Mouse (Mus musculus): ENCODE results near the gene Tpo.

Gene Tpo

DNA sequence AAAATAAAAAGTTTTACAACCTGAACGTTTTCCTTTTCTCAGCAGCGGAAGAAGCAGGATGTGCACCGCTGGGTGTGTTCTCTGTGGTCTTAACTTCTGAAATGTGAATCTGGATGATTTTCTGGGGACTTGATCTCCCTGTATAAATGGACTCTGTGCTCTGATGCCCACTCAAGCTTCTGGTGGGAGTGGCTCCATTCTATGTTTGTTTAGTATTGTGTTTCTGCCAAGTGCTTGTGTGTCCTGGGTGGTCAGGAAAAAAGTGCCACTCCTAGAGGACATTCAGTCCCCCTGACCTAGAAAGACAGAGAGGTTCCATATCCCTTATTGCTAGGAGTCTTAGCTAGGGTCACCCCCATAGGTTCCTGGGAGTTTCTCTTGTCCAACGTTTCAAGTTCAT, at the start of gene Tpo:
Gene Tpo (minus strand): TSS at position 101 of the 400 bp plus-strand sequence.
- no peak for DNase-seq

DNA sequence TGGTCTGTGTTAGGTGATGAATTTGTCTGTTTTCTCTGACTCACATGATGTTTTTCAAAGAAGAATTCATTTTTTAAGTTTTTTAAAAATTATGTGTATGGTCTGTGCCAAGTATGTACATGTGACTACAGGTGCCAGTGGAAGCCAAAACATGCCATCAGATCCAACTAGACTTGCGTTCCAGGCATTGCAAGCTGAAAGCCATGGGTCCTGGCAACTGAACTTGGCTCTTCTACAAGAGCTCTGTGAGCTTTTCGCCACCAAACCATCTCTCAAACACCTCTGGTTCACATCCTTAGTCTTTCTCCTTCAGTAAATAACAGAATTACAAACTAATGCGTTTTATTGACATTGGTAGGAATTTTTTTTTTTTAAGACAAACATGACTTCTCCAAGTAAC, 49.3 kb upstream of the Tpo start:
- peak; percentile 59 to 65 for DNase-seq

DNA sequence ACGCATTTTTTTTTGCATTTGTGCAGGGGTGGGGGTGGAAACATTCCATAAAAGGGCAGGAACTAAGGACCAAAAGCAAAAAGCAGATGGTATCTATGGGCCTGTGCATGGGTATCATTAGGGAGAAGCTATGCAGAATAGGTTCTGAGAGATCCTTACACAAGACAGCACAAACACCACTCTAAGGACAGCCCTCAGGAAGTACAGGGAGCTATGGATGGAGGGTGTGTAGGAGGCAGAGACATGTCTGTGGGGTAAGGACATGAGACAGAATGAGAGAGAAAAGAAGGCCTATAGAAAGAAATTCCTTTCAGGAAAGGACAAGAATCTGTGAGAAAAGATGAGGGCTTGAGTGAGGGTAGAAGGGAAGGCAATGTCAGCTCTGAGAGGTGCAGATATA, 47.2 kb upstream of the Tpo start:
- DNase-seq = no peak

DNA sequence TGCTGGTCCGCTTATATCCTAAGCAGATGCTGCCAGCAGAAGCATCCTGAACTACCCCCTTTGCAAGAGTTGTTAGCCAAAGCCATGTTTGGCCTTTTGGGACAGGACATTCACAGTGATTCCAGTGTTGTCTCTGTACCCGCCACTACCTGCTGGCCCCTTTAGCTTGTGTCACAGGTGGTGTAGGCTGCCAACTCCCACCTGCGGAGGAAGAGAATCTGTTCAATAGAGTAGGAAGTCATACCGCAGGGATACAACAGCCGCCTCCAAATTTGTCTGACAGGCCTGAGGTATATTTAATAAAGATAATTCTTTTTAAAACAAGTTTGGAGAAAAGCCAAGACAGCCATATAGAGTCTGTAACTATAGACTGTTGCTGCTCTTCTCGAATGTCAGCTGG, 45.5 kb upstream of the Tpo start:
- DNase-seq = peak; percentile 66 to 76

DNA sequence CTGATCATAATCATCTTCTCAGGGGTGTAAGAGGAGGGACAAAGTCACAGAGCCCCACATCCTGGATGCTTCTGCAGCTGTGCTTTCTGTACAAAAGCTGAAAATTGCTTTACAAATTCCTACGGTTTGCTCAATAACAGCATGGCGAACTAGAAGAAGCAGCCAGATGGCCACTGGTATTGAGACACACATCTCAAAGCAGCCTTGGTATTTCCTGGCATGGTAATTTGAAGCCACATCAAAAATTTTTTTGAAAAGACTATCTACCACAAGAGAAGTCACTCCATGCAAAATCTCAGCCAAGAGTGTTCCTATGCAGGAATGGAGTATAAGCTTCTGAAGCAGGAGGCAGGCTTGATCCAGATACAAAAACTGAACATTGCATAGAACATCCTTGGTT, 45.1 kb upstream of the Tpo start:
- no peak for DNase-seq

DNA sequence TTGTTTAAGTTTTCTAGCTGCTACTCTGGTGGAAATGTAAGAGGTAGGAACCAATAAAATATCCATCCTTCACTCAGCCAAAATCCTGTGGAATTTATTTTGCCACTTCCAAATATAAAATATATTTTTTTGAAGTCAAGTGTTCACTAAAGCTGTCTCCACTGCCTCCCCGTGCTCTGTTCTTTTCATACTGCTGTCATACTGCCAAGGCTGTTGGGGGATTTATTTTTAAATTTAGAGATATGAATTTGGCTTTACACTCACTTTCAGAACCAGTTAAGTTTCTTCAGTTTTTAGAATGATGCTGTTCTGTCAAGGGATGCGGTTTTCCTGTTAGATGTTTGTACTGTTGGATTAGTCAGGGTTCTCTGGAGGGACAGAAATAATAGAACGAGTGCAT, 36.1 kb upstream of the Tpo start:
- DNase-seq = no peak

DNA sequence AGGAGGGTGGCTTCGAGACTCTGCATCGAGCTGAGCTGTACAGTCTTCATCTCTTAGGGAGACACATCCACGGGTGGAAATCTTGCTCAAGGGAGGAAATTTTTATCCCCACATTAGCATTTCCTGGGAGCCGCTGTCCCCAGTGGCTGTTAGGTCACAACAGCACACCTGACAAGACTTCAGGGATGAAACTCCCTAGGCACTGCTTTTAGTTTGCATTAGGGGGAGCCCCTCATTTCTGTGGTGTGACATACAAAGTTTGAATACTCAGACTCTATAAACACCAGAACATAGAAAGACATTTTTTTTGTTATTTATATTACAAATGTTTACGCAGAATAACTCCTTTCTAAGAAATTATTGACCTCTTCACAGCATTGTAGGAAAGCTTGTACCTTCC, 32.1 kb upstream of the Tpo start:
- no peak for DNase-seq

DNA sequence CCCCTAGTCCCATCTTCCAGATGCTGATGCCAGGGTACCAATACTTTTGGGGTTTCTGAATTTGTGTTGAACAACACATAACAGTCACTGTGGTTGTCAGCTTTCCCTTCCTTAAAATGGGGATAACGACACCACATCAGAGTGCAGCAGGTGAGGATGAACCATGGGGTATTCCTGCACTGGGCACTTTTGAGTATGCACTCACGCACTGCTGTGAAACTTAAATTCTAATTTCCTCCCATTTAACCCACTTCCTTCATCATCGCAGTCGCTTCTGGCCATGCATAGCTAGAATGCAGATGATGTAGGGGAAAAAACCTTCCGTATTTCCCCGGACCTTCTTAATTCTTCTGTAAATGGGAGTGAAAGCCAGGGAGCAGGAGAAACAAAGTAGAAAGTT, 31.6 kb upstream of the Tpo start:
- no peak for DNase-seq

DNA sequence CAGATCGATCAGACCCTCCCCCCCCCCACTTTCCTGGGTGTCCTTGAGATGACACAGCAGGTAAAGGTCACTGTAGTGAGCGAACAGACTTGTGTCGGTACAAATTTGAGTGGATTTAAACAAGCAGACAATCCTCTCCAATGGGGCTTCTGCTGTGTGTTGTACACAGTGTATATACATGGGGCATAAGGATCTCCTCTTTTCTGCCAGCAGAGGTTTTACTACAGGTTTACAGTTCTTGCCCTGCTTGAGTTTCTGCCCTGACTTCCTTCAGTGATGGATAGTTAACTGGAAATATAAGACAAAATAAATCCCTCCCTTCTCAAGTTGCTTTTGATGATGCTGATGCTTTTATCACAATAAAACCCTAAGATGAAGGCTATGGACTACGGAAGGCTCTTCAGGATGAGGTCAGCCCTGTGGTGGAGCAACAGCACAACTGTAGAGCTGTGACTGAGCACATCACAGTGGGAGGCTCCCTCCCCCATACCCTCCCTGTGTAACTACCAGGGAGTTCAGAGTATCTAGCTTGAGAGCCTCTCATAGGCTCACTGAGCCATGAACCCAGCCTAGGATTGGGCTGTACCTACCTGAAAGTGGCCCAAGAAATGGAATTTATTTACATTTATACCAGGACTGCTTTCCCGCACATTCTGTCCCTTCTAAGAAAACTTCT, 29.4 kb upstream of the Tpo start:
- DNase-seq = no peak

DNA sequence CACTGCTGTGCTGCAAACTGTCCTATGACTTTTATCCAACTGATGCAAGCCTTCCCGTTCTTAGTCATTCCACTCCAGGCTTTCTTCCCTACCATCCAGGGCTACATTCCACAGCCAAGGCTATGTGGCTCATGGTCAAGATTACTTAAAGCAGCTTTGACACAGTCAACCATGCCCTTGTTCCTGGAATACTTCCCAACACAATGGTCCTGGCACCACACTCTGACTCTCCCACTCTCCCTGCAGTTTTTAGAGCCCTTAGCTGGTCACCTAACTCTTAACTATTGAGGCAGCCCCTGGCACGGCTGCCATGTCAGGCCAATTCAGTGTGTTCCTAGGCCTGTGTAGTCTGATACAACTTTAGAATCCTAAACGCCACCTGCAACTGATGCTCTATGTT, 28.1 kb upstream of the Tpo start:
- peak; percentile 69 to 74 for DNase-seq

DNA sequence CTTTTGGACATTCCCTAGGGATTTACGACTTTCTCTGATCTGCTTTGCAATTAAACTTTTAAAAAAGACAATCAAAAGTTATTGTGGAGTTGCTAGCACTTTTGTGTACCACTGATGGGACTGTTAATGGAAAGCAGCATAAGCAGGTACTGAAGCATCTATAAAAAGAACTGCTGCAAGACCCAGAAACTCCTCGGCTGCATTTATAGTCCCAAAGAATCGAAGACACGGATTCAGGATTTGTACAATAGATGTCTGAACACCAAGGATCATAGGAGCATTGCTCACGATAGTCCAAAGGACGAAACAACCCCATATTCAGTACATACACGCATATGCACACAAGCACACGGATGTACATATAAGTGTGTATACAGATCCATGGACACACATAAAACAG, 27.4 kb upstream of the Tpo start:
- no peak for DNase-seq

DNA sequence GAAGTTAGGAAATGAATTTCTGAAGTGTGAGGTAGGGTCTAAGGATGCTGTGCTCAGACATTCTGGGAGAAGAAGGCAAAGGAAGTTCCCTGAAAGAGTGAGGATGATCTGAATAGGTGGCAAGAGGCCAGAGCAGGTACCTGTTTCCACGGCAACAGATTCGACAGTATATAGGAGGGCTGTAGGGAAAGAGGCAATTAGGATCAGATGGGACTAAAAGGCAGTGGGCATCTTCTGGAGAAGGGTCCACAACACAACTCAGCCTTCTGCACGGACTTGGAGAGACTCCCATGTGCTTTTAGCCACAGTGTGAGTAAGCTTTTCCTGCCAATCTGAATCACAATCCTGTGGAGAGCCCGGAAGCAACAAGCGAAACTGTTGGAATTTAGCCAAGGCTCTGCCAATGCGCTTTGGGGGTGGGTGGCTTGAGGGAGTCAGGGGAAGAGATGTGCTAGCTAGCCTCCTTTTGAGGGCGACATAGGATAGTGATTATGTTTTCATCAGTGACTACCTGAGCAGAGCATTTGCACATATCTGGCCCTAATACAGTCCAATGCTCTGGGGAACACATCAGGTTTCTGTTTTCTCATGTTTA, 21.8 kb upstream of the Tpo start:
- peak; percentile 57 to 66 for DNase-seq

DNA sequence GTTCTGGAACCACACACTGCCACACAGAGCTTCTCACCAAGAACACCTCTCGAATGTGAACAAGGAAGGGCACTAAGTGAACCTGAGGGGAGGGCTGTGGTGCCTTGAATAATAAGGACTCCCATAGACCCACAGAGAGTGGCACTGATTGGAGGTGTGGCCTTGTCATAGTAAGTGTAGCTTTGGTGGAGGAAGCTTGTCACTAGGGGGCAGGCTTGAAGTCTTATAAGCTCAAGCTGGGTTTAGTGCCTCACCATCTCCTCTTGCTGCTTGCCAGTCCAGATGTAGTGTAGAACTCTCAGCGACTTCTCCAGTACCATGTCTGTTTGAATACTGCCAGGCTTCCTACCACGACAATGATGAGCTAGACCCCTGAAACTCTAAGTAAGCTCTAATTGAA, 9.7 kb upstream of the Tpo start:
- DNase-seq = peak; percentile 44 to 45

DNA sequence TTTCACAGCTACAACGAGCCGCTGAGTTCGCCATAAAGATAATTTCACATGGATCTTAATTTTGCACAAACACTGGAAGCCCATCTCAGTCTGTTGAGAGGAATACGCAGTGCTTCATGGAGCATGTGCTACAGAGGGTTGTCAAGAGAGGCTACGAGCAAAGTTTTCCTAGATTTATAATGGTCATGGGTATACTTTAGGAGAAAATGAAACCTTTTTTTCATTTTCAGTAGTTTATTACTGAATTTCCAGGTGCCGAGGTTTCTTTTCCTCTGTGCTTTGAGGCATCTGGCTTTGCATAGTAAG, 3.1 kb downstream of the Tpo start:
- no peak for DNase-seq

DNA sequence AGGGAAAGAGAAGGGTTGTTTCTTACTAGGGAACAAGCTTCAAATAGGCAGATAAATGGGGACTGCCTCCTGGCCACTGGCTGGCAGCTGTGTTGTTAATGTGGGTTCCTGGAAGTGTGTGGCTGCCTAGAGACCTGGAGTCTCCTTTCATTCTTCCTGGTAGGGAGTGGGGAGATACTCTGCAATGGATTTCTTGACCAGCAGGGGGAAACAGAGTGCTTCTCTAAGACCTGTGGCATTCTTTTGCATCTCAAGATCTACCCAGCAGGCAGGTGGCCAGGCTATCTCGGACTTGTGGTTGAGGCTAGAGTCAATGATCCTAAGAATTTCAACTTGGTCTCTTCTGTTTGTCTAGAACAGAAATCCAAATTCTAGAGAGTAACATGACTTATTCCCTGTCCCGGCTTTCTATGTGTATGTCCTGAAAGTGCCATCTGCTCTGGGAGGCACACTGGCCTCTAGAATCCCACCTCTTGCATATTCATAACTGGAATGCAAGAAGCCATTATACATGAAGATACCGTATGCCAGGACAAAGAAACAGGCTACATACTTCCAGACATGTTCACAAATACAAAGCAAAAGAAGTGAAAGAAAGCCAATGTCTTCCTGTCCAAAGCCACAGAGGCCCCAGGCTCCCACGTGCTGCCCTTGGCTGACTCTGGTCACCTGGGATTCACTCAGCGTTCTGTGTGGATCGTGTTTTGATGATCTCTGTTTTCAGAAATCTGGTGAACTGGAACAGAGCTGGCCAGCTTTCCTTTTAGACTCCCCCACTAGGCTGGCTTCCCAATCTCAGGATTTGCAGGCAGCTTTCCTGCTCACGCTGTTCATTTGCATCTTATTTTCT, 3.6 kb downstream of the Tpo start:
- DNase-seq = peak; percentile 90 to 93

DNA sequence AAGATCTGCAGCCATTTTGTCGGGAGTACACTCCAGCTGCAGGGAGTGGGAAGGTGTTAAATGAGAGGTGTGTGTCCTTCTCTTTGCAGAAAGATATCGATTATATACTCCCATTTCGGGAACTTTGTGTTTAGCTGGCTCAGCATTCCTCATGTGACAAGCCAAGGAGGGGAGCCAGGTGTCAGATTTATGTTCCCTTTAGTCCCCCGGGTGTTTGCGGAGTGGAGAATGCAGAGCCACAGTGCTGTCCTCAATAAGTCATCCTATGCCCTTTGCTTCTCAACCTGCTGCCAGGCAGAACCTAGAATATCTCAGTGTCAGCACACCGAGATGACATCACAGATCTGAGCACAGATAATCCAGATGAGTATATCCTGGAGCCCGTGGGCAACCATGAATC, 10.1 kb downstream of the Tpo start:
- DNase-seq = no peak

DNA sequence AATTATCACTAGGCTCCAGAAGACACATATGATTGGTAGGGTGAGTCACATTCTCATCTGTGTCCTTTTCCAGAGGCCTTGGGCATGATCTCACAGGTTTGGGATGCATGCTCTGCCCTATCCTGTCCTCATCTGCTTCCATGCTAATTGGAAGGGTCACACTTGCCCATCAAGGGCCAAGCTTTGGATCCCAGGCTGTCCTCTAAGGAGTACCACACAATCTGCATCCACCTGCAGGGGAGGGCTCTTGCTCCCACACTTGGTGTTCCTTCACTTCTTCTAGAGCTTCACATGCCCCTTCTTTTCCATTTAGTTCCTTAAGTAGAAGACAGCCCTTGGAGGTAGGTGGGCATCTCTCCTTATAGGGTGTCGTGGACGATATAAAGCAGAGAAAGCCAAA, 20.2 kb downstream of the Tpo start:
- no peak for DNase-seq

DNA sequence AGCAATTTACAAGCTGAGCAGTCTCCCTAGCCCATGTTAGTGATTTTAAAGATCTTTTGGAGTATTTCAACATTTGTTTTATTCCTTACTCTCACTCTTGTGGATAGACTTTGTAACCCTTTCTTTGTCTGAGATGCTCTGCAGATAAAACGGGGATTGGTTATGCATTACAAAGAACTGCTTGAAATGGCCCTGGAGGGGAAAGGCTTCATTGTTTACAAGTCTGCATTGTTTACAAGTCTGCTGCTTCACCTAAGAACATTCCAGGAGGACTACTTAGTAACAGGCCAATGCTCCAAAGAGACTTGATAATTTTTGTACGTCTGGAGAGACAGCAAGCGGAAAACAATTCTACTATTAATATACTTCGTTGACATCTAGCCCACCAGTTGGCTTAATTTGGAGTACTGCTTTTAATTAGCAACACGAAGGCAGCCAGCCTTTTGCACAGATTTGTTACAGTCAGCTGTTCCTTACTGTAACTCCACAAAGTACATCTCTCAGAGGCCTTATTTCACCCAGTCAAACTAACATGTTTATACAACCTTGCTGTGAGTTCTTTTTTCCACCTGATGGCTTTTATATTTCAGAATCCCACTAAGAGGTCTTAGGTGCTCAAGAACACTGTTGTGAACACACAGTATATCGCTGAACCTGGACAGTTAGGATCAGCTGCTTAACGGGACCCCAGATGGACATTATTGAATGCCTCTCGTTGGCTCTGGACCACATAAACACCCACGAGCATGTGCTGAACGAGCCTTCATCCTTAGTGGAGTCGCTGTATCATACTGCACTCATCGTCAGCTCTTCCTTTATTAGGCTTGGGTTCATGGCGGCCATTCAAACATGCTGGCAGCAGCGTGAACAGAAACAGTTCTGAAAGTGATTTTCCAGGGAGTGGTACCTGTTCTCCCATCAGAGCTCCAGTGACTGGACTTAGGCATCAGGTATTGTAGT, 22.5 kb downstream of the Tpo start:
- DNase-seq = no peak

DNA sequence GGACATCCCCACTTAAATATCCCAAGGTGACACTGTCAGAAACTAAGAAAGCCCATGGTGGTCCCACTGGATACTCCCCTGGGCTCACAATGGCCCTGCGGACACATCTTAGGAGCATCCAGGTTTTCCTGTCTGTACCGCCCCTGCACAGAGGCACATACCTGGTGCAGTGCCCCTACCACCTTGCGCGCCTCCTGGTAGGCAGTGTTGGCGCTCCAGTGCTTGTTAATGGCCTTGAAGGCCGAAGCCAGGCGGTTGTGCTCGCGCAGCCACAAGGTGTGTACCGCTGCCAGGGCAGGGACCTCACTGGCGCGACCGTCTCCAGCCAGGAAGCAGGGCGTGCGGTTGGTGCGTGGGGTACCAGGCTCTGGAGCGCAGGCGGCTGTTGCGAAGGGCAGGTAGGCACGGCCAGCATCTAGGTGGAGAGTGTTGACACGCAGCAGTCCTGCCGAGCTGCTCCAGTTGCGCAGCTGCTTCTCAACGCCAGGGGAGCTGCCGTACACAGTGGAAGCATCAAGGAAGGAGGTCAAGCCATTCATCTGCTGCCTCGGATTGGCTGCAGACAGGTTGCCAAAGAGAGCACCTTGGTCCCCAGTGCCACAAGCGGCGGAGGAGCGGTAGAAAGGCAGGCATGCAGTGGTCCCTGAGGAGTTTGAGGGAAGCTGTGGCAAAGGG, 29.4 kb downstream of the Tpo start:
- DNase-seq = peak; percentile 7 to 13

DNA sequence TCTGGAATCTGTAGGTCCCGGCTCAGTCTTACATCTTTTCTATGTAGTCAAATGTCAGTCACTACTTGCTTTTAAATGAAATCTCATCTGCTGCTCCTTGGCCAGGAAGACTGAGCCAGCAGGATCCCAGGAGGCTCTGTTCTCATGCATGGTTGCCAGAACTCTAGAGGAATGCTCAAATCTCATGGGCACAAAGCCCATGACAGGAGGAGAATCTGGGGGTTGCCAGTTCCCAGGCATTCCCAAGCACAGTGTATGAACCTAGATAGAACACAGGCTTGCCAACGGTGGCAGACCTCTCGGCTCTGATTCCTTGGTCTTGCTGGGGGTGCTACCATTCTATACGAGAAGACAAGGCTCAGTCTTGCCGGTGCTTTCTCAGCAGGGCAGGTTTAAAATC, 40.3 kb downstream of the Tpo start:
- DNase-seq = peak; percentile 72 to 76

DNA sequence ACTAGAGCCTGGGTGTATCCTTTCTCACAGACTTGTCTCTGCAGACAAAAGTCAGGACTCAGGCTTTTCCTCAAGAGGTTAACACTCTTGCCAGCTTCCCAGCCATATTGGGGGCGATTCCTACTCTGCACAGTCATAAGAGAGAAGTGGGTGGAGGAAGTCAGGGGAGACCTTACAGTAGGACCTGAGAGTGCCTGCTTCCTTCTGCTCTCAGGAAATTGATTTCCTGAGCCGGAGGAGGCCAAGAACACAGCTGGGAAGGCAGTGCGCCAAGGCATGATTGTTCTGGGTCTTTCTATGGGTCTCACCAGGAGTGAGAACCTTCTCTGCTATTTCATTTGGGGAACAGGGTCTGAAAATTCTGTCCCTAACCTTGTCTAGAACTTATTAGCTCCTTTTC, 48.5 kb downstream of the Tpo start:
- no peak for DNase-seq

DNA sequence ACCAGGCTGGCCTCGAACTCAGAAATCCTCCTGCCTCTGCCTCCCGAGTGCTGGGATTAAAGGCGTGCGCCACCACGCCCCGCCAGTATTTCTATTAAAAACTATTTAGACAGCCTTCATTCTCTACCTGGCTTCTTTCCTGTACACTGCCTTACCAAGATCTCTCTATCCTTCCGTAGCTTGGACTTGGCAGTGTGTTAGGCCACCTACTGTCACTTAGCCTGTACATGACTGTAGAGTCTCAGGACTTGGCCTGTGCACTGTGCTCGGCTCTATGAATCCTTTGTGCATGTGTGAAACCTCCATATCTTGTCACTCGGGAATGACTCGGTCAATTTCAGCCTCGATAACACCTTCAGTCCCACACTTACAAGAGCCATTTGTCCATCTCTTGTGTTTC, 55.4 kb downstream of the Tpo start:
- peak; percentile 72 to 83 for DNase-seq

DNA sequence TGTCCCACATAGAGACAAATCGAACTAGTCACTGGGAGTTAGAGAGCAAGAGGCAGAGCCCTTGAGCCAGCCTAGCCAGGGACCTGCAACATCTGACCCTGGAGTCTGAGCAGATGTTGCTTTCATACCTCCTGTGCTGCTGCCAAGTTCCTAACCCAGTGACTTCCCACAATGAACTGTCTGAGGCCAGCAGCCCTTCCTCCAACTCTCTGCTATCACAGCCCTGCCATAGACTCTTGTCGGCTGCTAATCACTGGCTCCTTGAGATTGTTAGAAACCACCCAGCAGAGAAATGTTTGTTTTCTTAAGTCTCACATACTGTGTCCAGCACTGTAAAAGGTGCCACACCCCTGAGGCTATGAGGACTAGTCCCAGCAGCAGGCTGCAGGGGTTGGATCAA, 56.1 kb downstream of the Tpo start:
- no peak for DNase-seq

Data from cerebellum, postnatal 10 days (tissue).